Mouse (Mus musculus): ENCODE results near the gene Fgf18. TPM values are rescaled to one million over a fixed set of nuclear protein-coding genes. Genes with fewer than 3 reads are reported as not detected.

Fgf18 gene
- polyA plus RNA-seq, 1 experiment: 6.6 TPM

DNA sequence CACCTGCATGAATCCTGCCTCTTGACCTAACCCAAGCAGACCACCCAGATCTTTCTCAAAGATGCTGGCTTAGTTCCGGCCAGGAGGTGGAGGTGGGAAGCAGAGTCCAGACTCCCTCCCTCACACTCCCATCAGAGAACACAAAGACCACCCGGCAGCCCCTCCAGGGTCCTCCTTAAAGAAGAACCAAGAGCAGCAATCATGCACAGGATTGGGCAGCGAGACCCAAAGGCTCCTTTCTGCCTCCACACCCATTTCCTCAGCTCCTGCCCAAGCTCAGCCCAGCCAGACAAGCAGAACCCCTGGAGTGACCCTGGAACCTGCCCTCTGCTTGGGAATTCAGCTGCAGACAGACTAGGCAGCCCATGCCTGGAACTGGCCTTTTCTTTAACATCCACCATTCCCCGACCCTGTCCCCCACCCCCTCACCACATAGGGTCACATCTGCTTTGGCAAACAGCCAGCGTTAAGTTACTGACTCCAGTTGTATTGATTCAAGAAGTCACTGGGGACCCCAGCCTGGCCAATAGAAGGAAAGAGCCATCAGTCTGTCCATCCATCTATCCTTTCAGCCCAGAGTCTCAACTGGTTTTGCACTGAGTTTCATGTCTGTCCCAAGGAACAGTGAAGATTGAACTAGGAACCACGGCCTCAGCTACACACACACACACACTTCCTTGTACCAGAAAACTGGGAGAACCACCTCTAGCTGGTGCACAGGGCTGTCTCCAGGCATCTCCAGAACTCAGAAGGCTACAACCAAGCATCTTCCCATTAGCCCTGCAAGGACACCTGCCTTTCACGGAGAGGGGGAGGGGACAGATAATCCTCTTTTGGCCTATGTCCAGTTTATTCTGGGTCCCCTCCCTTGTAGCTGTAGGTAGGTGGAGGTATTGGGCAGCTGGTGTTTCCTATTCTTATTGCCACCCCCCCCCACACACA is 1.7 kb downstream of the Fgf18 start:
- no peak for DNase-seq
- H3K4me3 ChIP-seq (replicated peaks; ENCODE audit: extremely low read depth, low read depth, low read length): no peak overlapping the region
- peaks cover 4% of the 10 kb centered on the region for H3K4me1 ChIP-seq (ENCODE audit: control insufficient read depth, insufficient read depth, low read length)
- TF ChIP-seq CTCF (IDR thresholded peaks at IDR 0.05; ENCODE audit: insufficient read depth, low read length) (no peak), POLR2A (IDR thresholded peaks at IDR 0.05; ENCODE audit: borderline replicate concordance, extremely low read depth, low read depth, low read length) (no peak)
- 32% methylated on average over 7 of the region's 7 CpGs for WGBS

DNA sequence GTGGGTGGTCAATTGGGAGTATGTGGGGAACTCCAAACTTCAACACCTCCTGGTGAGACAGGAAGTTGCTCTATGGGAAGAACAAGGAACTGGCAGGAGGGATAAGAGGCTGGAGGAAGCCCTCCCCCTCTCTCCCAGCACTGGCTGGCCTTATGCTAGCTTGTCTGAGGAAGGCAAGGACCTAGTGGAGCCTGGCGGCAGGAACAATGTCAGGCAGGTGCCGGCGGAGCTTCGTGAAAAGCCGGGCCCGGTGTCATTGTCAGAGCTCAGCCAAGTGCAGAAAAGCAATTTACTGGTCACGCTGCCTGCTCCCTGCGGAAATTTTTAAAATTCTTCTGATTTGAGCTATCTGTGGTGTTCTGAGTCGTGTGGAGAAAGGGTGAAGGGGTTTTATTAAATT is 3.3 kb downstream of the Fgf18 start:
- peaks cover 4% of the 10 kb centered on the region for H3K4me1 ChIP-seq (ENCODE audit: control insufficient read depth, insufficient read depth, low read length)
- DNase-seq: no peak
- WGBS: 38% methylated on average over 9 of the region's 9 CpGs
- no peak overlapping the region for H3K4me3 ChIP-seq (replicated peaks; ENCODE audit: extremely low read depth, low read depth, low read length)
- no peak for TF ChIP-seq CTCF (IDR thresholded peaks at IDR 0.05; ENCODE audit: insufficient read depth, low read length)
- no peak for TF ChIP-seq POLR2A (IDR thresholded peaks at IDR 0.05; ENCODE audit: borderline replicate concordance, extremely low read depth, low read depth, low read length)

DNA sequence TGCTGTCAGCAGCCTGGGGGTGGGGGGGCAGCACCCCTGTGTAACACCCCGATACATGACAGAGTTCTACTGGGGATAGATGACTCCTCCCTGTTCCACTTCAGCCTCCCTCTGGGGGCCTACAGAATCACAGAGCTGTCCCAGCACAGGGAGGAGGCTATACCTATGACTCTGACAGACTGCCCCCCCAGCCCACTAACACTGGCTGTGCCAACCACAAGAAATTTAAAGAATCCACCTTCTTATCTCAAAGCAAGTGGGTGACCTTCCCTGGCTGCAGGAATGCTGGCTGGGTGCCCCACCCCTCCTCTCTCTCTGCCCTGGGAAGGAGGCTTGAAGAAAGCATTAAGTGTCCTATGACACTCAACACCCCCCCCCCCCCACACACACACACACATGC is 4.4 kb downstream of the Fgf18 start:
- WGBS: 58% methylated on average over 1 of the region's 1 CpGs
- no peak for TF ChIP-seq CTCF (IDR thresholded peaks at IDR 0.05; ENCODE audit: insufficient read depth, low read length)
- TF ChIP-seq POLR2A (IDR thresholded peaks at IDR 0.05; ENCODE audit: borderline replicate concordance, extremely low read depth, low read depth, low read length): no peak
- H3K4me1 ChIP-seq (ENCODE audit: control insufficient read depth, insufficient read depth, low read length): no peaks in the 10 kb centered on the region; the same call in 1 of the 2 replicates
- H3K4me3 ChIP-seq (replicated peaks; ENCODE audit: extremely low read depth, low read depth, low read length): no peak overlapping the region
- DNase-seq: peak; percentile 51

DNA sequence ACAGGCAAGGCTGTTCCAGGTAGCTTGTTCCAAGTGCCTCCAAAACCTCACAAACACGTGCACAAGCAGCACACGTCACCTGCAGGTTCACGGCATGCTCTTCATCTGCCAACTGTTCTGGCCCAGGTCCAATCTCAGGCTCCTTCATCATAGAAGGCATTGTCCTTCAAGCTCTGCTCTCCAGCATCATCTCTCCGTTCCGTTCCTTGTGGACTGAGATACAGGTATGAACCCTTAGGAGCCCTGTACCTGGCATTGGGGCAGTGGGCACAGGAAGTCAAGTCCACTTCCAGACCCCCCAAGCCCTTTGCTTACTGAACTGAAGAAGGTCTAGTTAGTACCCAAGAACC is 7.1 kb downstream of the Fgf18 start:
- 69% methylated on average over 5 of the region's 5 CpGs for WGBS
- no peak overlapping the region for H3K4me3 ChIP-seq (replicated peaks; ENCODE audit: extremely low read depth, low read depth, low read length)
- no peaks in the 10 kb centered on the region for H3K4me1 ChIP-seq (ENCODE audit: control insufficient read depth, insufficient read depth, low read length)
- no peak for DNase-seq
- no peak for TF ChIP-seq POLR2A (IDR thresholded peaks at IDR 0.05; ENCODE audit: borderline replicate concordance, extremely low read depth, low read depth, low read length)
- TF ChIP-seq CTCF (IDR thresholded peaks at IDR 0.05; ENCODE audit: insufficient read depth, low read length): no peak

DNA sequence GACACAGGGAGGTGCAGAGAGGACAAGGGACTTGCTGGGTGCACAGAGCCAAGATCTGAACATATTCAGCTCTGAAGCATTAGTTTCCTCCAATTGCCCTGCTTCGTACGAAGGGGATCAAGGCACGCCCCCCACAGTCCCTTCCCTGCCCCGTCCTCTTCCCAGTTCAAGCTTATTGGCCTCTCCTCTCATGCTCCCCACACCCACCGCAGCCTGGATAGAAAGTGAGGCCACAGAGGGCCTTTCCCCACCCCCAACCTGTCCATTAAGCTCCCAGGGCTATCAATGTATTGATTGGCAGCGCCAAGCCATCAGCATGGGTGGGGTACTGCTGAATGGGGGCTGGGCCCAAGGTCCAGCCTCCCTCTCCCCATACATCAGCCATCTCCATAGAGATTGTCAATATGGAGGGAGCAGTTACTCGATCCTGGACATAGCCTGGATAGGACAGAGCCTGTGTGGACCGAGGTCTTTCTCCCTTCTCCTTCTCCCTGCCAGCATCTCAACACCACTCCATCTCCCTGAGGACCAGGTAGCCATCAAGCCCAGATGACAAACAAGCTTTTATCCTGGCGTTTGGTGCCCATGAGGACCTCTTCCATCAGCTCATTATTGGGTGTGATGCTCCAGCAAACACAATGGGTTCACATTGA is 7.6 kb downstream of the Fgf18 start:
- no peak for TF ChIP-seq CTCF (IDR thresholded peaks at IDR 0.05; ENCODE audit: insufficient read depth, low read length)
- no peak for TF ChIP-seq POLR2A (IDR thresholded peaks at IDR 0.05; ENCODE audit: borderline replicate concordance, extremely low read depth, low read depth, low read length)
- DNase-seq: no peak
- Histone ChIP-seq H3K4me3 (replicated peaks; ENCODE audit: extremely low read depth, low read depth, low read length) (no peak overlapping the region), H3K4me1 (ENCODE audit: control insufficient read depth, insufficient read depth, low read length) (no peaks in the 10 kb centered on the region)
- WGBS: 77% methylated on average over 9 of the region's 9 CpGs

DNA sequence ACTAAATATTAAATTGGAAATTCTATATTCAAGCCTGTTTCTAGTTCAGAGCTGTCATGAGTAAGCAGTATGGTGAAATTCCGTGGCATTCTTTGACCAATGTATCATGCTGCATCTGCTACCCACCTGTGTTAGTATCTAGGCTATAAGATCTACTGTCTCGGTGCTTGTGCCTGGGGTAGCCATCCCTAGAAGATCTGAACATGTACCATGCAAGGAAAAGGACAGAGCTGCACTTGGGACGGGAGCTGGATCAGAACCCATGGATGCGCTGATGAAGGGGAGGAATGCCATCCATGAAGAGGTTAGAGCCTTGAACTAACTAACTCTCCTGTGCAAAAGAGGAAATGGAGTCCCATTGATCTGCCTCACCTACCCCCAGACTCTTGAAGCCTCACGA is 8.5 kb downstream of the Fgf18 start:
- WGBS: 81% methylated on average over 5 of the region's 5 CpGs

DNA sequence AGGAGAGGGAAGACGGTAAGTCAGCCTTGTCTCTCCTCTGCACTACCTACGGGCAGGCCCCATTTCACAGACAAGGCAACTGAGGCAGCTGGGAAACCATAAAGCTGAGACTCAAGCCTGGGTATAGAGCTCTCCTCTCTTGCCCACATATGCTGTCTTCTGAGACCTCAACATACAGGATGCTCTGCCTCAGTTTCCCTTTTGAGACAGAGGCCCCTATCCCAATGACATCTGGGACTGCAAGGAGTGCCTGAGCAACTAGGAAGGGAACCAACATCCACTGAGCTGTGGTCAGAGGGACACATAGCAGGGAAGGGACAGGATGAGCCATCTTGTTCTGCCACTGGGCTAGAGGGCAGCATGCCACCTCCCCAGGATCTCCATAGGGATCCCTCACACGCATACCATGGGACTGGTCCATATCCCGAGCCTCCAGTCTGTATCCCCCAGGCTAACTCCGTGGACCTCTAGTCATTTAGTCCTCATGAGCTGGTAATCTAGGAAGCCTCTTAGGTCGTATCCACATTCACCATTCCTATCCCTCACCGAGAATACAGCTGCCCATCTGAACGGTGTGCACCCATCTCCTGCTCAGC is 12.7 kb downstream of the Fgf18 start:
- no peaks in the 10 kb centered on the region for H3K4me1 ChIP-seq (ENCODE audit: control insufficient read depth, insufficient read depth, low read length)
- WGBS: 84% methylated on average over 8 of the region's 8 CpGs
- TF ChIP-seq CTCF (IDR thresholded peaks at IDR 0.05; ENCODE audit: insufficient read depth, low read length) (no peak), POLR2A (IDR thresholded peaks at IDR 0.05; ENCODE audit: borderline replicate concordance, extremely low read depth, low read depth, low read length) (no peak)
- H3K4me3 ChIP-seq (replicated peaks; ENCODE audit: extremely low read depth, low read depth, low read length): no peak overlapping the region
- DNase-seq: no peak

More for the DNA sequence above, 8.5 kb downstream of the Fgf18 start:
- no peak for TF ChIP-seq POLR2A (IDR thresholded peaks at IDR 0.05; ENCODE audit: borderline replicate concordance, extremely low read depth, low read depth, low read length)
- TF ChIP-seq CTCF (IDR thresholded peaks at IDR 0.05; ENCODE audit: insufficient read depth, low read length): no peak
- no peaks in the 10 kb centered on the region for H3K4me1 ChIP-seq (ENCODE audit: control insufficient read depth, insufficient read depth, low read length)
- no peak overlapping the region for H3K4me3 ChIP-seq (replicated peaks; ENCODE audit: extremely low read depth, low read depth, low read length)
- no peak for DNase-seq

DNA sequence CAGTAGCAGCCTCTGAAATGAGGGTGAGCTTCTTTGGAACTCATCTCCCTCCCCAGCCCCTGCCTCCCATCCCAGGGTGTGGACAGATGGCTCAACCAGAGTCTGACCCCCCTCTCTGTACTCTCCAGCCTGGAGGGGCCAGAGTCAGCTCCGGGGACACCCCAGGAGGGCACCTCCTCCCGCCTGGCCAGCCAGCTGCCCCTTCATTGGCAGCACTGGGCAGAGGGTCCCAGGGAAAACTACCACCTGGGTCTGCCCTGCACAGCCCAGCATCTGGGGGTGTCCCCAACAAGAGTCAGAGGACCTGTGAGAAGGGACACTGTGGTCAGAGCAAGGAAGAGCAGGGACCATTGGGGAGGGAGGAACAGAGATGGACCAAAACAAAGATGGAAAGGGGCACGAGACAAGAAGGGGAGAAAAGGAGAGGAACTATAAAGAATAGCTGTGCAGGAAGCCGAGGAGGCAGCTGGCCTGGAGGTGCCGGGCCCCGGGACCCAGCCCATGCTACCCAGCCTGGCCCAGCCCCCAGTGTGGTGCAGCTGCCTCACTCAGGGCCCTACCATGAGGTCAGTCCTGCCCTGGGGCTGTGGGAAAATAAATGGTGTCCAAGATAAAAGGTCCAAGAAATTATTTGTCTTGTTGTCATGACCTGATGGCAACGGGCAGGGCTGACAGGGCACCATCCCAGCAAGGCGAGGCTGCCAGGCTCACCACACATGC is 14.4 kb downstream of the Fgf18 start:
- no peak for DNase-seq

DNA sequence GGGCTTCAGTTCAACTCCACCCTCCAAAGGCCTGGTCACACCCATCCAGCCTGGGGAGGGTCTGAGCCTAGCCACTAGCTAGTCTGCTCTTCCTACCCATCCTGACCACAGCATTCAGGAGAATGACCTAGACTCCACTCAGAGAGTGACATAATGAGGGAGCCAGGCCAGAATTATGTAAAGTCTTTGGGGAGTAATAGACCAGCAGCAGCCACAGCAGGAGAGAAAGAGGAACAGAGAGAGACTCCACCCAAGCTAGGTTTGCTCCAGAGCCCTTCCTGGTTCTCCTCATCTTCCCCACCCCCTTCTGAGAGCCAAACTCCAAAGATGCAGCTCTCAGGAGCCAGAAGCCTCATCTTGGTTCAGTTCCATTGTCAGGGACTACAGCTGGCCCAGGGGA is 20.1 kb downstream of the Fgf18 start:
- Histone ChIP-seq H3K4me3 (replicated peaks; ENCODE audit: extremely low read depth, low read depth, low read length) (no peak overlapping the region), H3K4me1 (ENCODE audit: control insufficient read depth, insufficient read depth, low read length) (no peaks in the 10 kb centered on the region)
- no peak for DNase-seq
- TF ChIP-seq POLR2A (IDR thresholded peaks at IDR 0.05; ENCODE audit: borderline replicate concordance, extremely low read depth, low read depth, low read length) (no peak), CTCF (IDR thresholded peaks at IDR 0.05; ENCODE audit: insufficient read depth, low read length) (no peak)

More for the DNA sequence above, 14.4 kb downstream of the Fgf18 start:
- TF ChIP-seq CTCF (IDR thresholded peaks at IDR 0.05; ENCODE audit: insufficient read depth, low read length) (no peak), POLR2A (IDR thresholded peaks at IDR 0.05; ENCODE audit: borderline replicate concordance, extremely low read depth, low read depth, low read length) (no peak)
- no peak overlapping the region for H3K4me3 ChIP-seq (replicated peaks; ENCODE audit: extremely low read depth, low read depth, low read length)
- 62% methylated on average over 8 of the region's 8 CpGs for WGBS
- no peaks in the 10 kb centered on the region for H3K4me1 ChIP-seq (ENCODE audit: control insufficient read depth, insufficient read depth, low read length)
